In genomic region chr2:26502863-26503631, GRCm38 (mm10) we compare ENCODE assay signal across 8 mouse cellular contexts. TPM values are rescaled to one million over a fixed set of nuclear protein-coding genes. Genes with fewer than 3 reads are reported as not detected.
DNase-seq lines count a peak whose midpoint lies in the region; ATAC-seq and TF ChIP-seq lines count a peak whose summit lies in the region.

No protein-coding gene starts in this region.

- peak overlapping the region; percentile 96 for H3K9ac ChIP-seq in forebrain, embryonic 13.5 days

- H3ac ChIP-seq in myocyte (ENCODE audit: control insufficient read depth, insufficient read length) = peak overlapping the region; percentile 80

- H3K4me3 ChIP-seq in cerebellum, adult 2 months (replicated peaks; ENCODE audit: insufficient read depth, low read depth, low read length) = peak overlapping the region; percentile 46
- peak overlapping the region; percentile 87 for H3K4me3 ChIP-seq in forebrain, embryonic 13.5 days
- H3K4me3 ChIP-seq in myocyte = peak overlapping the region; percentile 99

- H3K36me3 ChIP-seq in forebrain, embryonic 13.5 days (ENCODE audit: poor library complexity, severe bottlenecking) = peaks cover 17% of the 10 kb centered on the region
- H3K36me3 ChIP-seq in myocyte (ENCODE audit: control insufficient read depth, insufficient read depth) = peaks cover 5% of the 10 kb centered on the region

- H3K4me2 ChIP-seq in forebrain, embryonic 13.5 days = peak overlapping the region; percentile 76
- peak overlapping the region; percentile 83 for H3K4me2 ChIP-seq in myocyte (ENCODE audit: low read depth)

- peaks cover 3% of the 10 kb centered on the region; the same call in 1 of the 2 replicates for H3K4me1 ChIP-seq in cerebellum, adult 2 months (ENCODE audit: control insufficient read depth, insufficient read depth, low read length)
- peaks cover 93% of the 10 kb centered on the region for H3K4me1 ChIP-seq in forebrain, embryonic 13.5 days

- under 1% methylated on average over 57 of the region's 57 CpGs for WGBS in cerebellum, adult 2 months
- under 1% methylated on average over 57 of the region's 57 CpGs for WGBS in forebrain, embryonic 13.5 days

- no peaks in the 10 kb centered on the region for H3K9me3 ChIP-seq in forebrain, embryonic 13.5 days (replicated peaks)

- no peak for TF ChIP-seq CTCF in cerebellum, adult 2 months (IDR thresholded peaks at IDR 0.05; ENCODE audit: borderline replicate concordance, insufficient read depth, low read depth, low read length)

- H3K27me3 ChIP-seq in cerebellum, adult 2 months (ENCODE audit: control insufficient read depth, insufficient read depth, low read length) = peaks cover 2% of the 10 kb centered on the region; the same call in 1 of the 2 replicates
- peaks cover 12% of the 10 kb centered on the region; the same call in 1 of the 2 replicates for H3K27me3 ChIP-seq in forebrain, embryonic 13.5 days
- H3K27me3 ChIP-seq in myocyte (ENCODE audit: control insufficient read depth, insufficient read depth, insufficient read length) = no peaks in the 10 kb centered on the region

- peak overlapping the region; percentile 33; the same call in 1 of the 2 replicates for H3K27ac ChIP-seq in cerebellum, adult 2 months (ENCODE audit: insufficient read depth, low read length)
- H3K27ac ChIP-seq in forebrain, embryonic 13.5 days = peak overlapping the region; percentile 98

- no peak for TF ChIP-seq POLR2A in cerebellum, adult 2 months (IDR thresholded peaks at IDR 0.05; ENCODE audit: borderline replicate concordance, insufficient read depth, low read length)
- TF ChIP-seq POLR2A in myocyte (IDR thresholded peaks at IDR 0.05; ENCODE audit: insufficient read length, low read depth) = no peak

- no peak for DNase-seq in cerebellum, adult 2 months
- no peak for DNase-seq in cerebellum, adult 9-11 months
- DNase-seq in CD4-positive helper T cell, adult 2 months (ENCODE audit: low read depth, low spot score) = peak; percentile 84
- DNase-seq in kidney, postnatal 4 days = peak; percentile 57 to 70
- peak; percentile 24 for DNase-seq in yolk sac, embryonic 10.5 days (ENCODE audit: low spot score)
- no peak for DNase-seq in cerebellum, adult 18-20 months

- peaks cover 48% of the 10 kb centered on the region for H3K79me2 ChIP-seq in myocyte (ENCODE audit: control insufficient read depth, insufficient read depth)

- no peak for ATAC-seq in forebrain, embryonic 13.5 days

TF ChIP-seq in myocyte, 11 proteins besides CTCF, POLR2A, EP300 and RAD21:
- peak in 2 of 3 experiments; percentile 7 to 52 for TF ChIP-seq MYOG (IDR thresholded peaks at IDR 0.05; ENCODE audit: control insufficient read depth in 1 of 3, insufficient read depth in 1 of 3, insufficient read length in 2 of 3, low read depth in 2 of 3)
- TF ChIP-seq MYOD1 (IDR thresholded peaks at IDR 0.05; ENCODE audit: control insufficient read depth in 1 of 3, insufficient read length in 2 of 3, low read depth in 2 of 3) = peak in 1 of 3 experiments; percentile 46
- no peak for TF ChIP-seq MAX (IDR thresholded peaks at IDR 0.05; ENCODE audit: low read depth)
TF ChIP-seq in myocyte: peak in this region for 2.

RNA-seq across cellular contexts. Expression of gene Notch1, which starts 13.4 kb away (rescaled TPM):
- polyA plus RNA-seq in cerebellum, adult 2 months (2012; rRNA removed) = 10.5 and 11.6 TPM in 2 replicates
- 28.1 and 32.8 TPM in 2 replicates for polyA plus RNA-seq in forebrain, embryonic 13.5 days (2015; fragmentation: Nextera tagmentation; extraction: Ambion mirVana)
- polyA plus RNA-seq in myocyte (2012; fragmentation: generic; extraction: Trizol) = 16.3 TPM

RNA-seq across cellular contexts. Expression of gene Sec16a, which starts 58.0 kb away (rescaled TPM):
- polyA plus RNA-seq in cerebellum, adult 2 months (2012; rRNA removed) = 43.2 and 44.6 TPM in 2 replicates
- 16.9 and 22.5 TPM in 2 replicates for polyA plus RNA-seq in forebrain, embryonic 13.5 days (2015; fragmentation: Nextera tagmentation; extraction: Ambion mirVana)
- polyA plus RNA-seq in myocyte (2012; fragmentation: generic; extraction: Trizol) = 31.4 TPM

Comparison
In these comparisons a context has a peak if more than half of its experiments do, and no peak if none do; other contexts are left out.
1. DNase-seq: peak in CD4-positive helper T cell, adult 2 months (single experiment), kidney, postnatal 4 days (2 of 2) and yolk sac, embryonic 10.5 days (single experiment); none in cerebellum, adult 2 months (0 of 2), cerebellum, adult 9-11 months (single experiment) and cerebellum, adult 18-20 months (0 of 2).
2. H3K4me3 ChIP-seq: peak in every context shown above with its lines; median percentile 99 in myocyte; 87 in forebrain, embryonic 13.5 days; 46 in cerebellum, adult 2 months.